Mouse (Mus musculus) midbrain, embryonic 16.5 days (tissue): Measurements from ENCODE around the gene Slc18b1. TPM values are rescaled to one million over a fixed set of nuclear protein-coding genes. Genes with fewer than 3 reads are reported as not detected.
A peak's percentile ranks its signal among the peaks of the same experiment; 100 is the strongest.
"Not testable (repeated sequence)": the region's sequence is repeated elsewhere in the genome, so short reads cannot be mapped to it uniquely, and the experiment has no call there.

ENCODE experiments used
- ATAC-seq: fragments of 200-750 bp; cut with Nextera tagmentation; 2 replicates; pipeline ENCODE4 v1.8.0; 2017; ENCODE audit warnings: moderate TSS enrichment
- H3K27ac ChIP-seq: fragments of 300-500 bp; sonication (generic); 2 replicates; pipeline ENCODE4 v1.5.1; 2014; ENCODE audit warnings: mild to moderate bottlenecking, low read length, mixed read lengths
- H3K27me3 ChIP-seq: fragments of 300-500 bp; sonication (generic); 2 replicates; pipeline ENCODE4 v1.6.1; 2014; ENCODE audit warnings: low read depth, low read length, mixed read lengths; ENCODE audit not compliant: control insufficient read depth, insufficient read depth
- H3K36me3 ChIP-seq: fragments of 300-500 bp; sonication (generic); 2 replicates; pipeline ENCODE4 v1.6.1; 2014; ENCODE audit warnings: mild to moderate bottlenecking, low read length, moderate library complexity, mixed read lengths; ENCODE audit not compliant: control insufficient read depth, insufficient read depth
- H3K4me1 ChIP-seq: fragments of 300-500 bp; sonication (generic); 2 replicates; pipeline ENCODE4 v1.6.1; 2014; ENCODE audit warnings: mild to moderate bottlenecking, low read length, mixed read lengths; ENCODE audit not compliant: control insufficient read depth, insufficient read depth
- H3K4me2 ChIP-seq: fragments of 300-500 bp; sonication (generic); 2 replicates; pipeline ENCODE4 v1.6.1; 2014; ENCODE audit warnings: mild to moderate bottlenecking, low read length, mixed read lengths
- H3K4me3 ChIP-seq: fragments of 300-500 bp; sonication (generic); 2 replicates; pipeline ENCODE4 v1.5.1; 2014; ENCODE audit warnings: low read depth, mild to moderate bottlenecking, low read length, moderate library complexity, mixed read lengths
- H3K9ac ChIP-seq: fragments of 300-500 bp; sonication (generic); 2 replicates; pipeline ENCODE4 v1.6.1; 2014; ENCODE audit warnings: low read depth, low read length, mixed read lengths
- H3K9me3 ChIP-seq: fragments of 300-500 bp; sonication (generic); replicated peaks from 2 replicates; pipeline ENCODE4 v1.6.1; 2014; ENCODE audit warnings: mild to moderate bottlenecking, low read length, mixed read lengths; ENCODE audit not compliant: control insufficient read depth, poor library complexity, severe bottlenecking
- WGBS: fragments of 180-500 bp; shearing (Covaris S2); extraction: QIAGEN DNeasy Blood & Tissue Kit; methylation state at CpG from one replicate; pipeline ENCODE4 v1.1.7; 2014; 5-methylcytosine and 5-hydroxymethylcytosine counted together
- polyA plus RNA-seq: library from polyadenylated mRNA; unstranded; fragments of >200 nt; fragmentation: Nextera tagmentation; extraction: Ambion mirVana; gene quantifications from 2 replicates; pipeline ENCODE4 v1.2.1, GENCODE M21; 2015

Slc18b1 gene
- polyA plus RNA-seq, 1 experiment from 2014 or later = 17.5 TPM

GRCm38 (mm10) chr10:23785599-23785998, 11.2 kb upstream of the Slc18b1 start:
- peak overlapping the region; percentile 84; the same call in 1 of the 2 replicates for H3K4me3 ChIP-seq
- H3K9ac ChIP-seq = peak overlapping the region; percentile 91; the same call in 1 of the 2 replicates
- ATAC-seq, H3K36me3 ChIP-seq, H3K27me3 ChIP-seq, H3K9me3 ChIP-seq, H3K27ac ChIP-seq: not testable (repeated sequence)
- 51% methylated on average over 7 of the region's 7 CpGs for WGBS
- peak overlapping the region; percentile 98 for H3K4me2 ChIP-seq
- peaks cover 20% of the 10 kb centered on the region for H3K4me1 ChIP-seq

DNA sequence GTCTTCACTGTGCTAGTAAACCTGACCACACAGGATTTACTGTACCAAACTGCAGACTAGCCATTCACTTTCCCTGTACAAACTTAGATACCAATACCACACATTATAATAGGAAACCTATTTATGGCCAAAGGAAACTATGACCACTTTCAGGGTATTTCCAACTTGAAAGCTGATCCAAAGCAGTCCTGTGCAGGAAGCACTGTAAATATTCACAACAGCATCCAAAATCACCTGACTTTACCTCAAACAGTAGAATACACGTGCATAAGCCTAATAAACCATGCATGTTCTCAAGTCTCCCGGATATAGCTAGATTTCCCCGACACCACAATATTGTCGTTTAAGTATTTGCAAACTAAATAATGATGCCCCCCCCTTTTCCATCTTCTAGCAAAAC, 10.7 kb upstream of the Slc18b1 start:
- no peaks in the 10 kb centered on the region for H3K9me3 ChIP-seq
- peaks cover 7% of the 10 kb centered on the region for H3K36me3 ChIP-seq
- peak overlapping the region; percentile 84 for H3K4me3 ChIP-seq
- H3K9ac ChIP-seq = peak overlapping the region; percentile 91
- H3K27ac ChIP-seq = no peak overlapping the region
- ATAC-seq = no peak
- no peaks in the 10 kb centered on the region for H3K27me3 ChIP-seq
- peaks cover 20% of the 10 kb centered on the region for H3K4me1 ChIP-seq
- WGBS = 2% methylated on average over 4 of the region's 4 CpGs
- peak overlapping the region; percentile 98 for H3K4me2 ChIP-seq

GRCm38 (mm10) chr10:23786631-23787038, 10.2 kb upstream of the Slc18b1 start:
- peak overlapping the region; percentile 84 for H3K4me3 ChIP-seq
- under 1% methylated on average over 23 of the region's 23 CpGs for WGBS
- peaks cover 20% of the 10 kb centered on the region for H3K4me1 ChIP-seq
- peak overlapping the region; percentile 70 for H3K27ac ChIP-seq
- peak overlapping the region; percentile 91 for H3K9ac ChIP-seq
- ATAC-seq = peak; percentile 69
- H3K9me3 ChIP-seq, H3K27me3 ChIP-seq, H3K36me3 ChIP-seq: not testable (repeated sequence)
- peak overlapping the region; percentile 98 for H3K4me2 ChIP-seq

DNA sequence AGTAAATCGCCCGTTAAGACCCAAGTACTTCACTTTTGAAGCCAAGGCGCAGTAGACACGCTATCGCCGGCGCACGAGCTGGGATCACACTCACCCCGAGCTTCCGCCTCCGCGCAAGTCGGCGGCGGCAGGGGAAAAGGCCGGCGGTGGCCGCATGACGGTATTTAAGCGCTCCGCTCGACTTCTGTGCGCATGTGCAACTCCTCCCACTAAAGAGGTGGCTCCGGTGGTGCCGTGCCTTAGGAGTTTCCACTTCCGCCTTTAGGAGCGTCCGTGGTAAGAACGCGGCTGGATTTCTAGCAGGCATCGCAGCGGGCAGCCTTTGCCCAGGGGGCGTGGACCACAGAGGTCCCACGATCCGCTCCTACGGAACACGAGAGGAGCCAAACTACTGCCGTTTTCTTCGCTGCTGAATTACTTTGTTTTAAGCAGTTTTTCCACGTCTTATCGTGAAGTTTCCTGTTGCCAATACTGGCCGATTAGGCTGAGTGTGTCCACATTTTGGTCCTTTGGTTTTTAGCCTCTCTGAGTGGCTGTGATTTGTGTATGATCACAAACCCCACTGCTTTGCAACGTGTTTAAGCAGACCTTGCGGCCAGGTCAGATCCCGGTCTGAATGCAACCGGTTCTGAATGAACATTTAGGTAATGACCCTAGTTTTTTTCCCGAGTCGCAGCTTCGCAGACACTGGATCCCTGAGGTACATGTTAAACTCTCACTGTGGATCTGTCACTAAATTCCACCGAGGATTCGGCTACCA, 9.5 kb upstream of the Slc18b1 start, which contains the start of gene Rps12:
TSS of gene Rps12 (minus strand) at position 214 of the 760 bp plus-strand sequence.
- Histone ChIP-seq H3K4me3 (peak within 1 kb of the TSS; percentile 84), H3K4me1 (peaks cover 20% of the 10 kb centered on the region), H3K36me3 (peaks cover 7% of the 10 kb centered on the region), H3K9me3 (no peaks in the 10 kb centered on the region), H3K9ac (peak within 1 kb of the TSS; percentile 91), H3K27ac (peak within 1 kb of the TSS; percentile 74), H3K27me3 (no peaks in the 10 kb centered on the region), H3K4me2 (peak within 1 kb of the TSS; percentile 98)
- under 1% methylated on average over 51 of the region's 51 CpGs for WGBS
- ATAC-seq = peak; percentile 99

GRCm38 (mm10) chr10:23788056-23788600, 8.7 kb upstream of the Slc18b1 start:
- no peak for ATAC-seq
- Histone ChIP-seq H3K4me3 (peak overlapping the region; percentile 84), H3K4me2 (peak overlapping the region; percentile 89), H3K4me1 (peaks cover 20% of the 10 kb centered on the region), H3K27me3 (no peaks in the 10 kb centered on the region), H3K27ac (peak overlapping the region; percentile 74; the same call in 1 of the 2 replicates), H3K9ac (peak overlapping the region; percentile 73), H3K36me3 (peaks cover 7% of the 10 kb centered on the region), H3K9me3 (no peaks in the 10 kb centered on the region)
- 14% methylated on average over 8 of the region's 8 CpGs for WGBS

- Histone ChIP-seq H3K36me3 (no peaks in the 10 kb centered on the region), H3K27ac (peak overlapping the region; percentile 34), H3K4me1 (peaks cover 18% of the 10 kb centered on the region), H3K9ac (no peak overlapping the region; the same call in 1 of the 2 replicates), H3K4me2 (peak overlapping the region; percentile 67), H3K4me3 (peak overlapping the region; percentile 63), H3K9me3 (no peaks in the 10 kb centered on the region), H3K27me3 (no peaks in the 10 kb centered on the region)
- ATAC-seq = peak; percentile 5; the same call in 1 of the 2 replicates
- 44% methylated on average over 9 of the region's 9 CpGs for WGBS
These were observed 790 bp upstream of the Slc18b1 start for GRCm38 (mm10) chr10:23795871-23796520.

DNA sequence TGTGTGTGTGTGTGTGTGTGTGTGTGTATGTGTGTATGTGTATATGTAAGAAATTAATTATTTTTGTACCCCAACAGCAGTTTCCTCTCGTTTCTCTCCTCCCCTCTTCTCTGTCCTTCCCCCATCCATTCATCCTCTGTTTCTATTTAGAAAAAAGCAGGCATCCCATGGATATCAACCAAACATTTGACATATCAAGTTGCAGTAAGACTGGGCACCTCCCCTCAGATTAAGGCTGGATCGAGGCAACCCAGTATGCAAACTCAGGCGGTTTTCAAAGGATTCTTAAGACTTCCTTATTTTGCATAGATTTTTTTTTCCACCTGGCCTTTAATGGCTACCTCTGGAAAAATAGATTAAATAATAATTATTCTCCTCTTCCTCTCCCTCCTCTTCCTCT, 820 bp downstream of the Slc18b1 start:
- ATAC-seq = peak; percentile 30; the same call in 1 of the 2 replicates
- Histone ChIP-seq H3K27me3 (no peaks in the 10 kb centered on the region), H3K9me3 (no peaks in the 10 kb centered on the region), H3K27ac (no peak overlapping the region), H3K9ac (peak overlapping the region; percentile 92), H3K36me3 (peaks cover 5% of the 10 kb centered on the region; the same call in 1 of the 2 replicates), H3K4me1 (peaks cover 18% of the 10 kb centered on the region), H3K4me3 (peak overlapping the region; percentile 63), H3K4me2 (peak overlapping the region; percentile 67)
- WGBS = 7% methylated on average over 3 of the region's 3 CpGs

GRCm38 (mm10) chr10:23798142-23798541, 1.4 kb downstream of the Slc18b1 start:
- ATAC-seq = no peak
- no peak overlapping the region; the same call in 1 of the 2 replicates for H3K4me3 ChIP-seq
- H3K27me3 ChIP-seq = no peaks in the 10 kb centered on the region
- WGBS = 82% methylated on average over 1 of the region's 1 CpGs
- H3K9me3 ChIP-seq = no peaks in the 10 kb centered on the region
- H3K9ac ChIP-seq = no peak overlapping the region
- peak overlapping the region; percentile 67 for H3K4me2 ChIP-seq
- no peak overlapping the region for H3K27ac ChIP-seq
- H3K4me1 ChIP-seq = peaks cover 18% of the 10 kb centered on the region
- peaks cover 6% of the 10 kb centered on the region; the same call in 1 of the 2 replicates for H3K36me3 ChIP-seq
